Mouse (Mus musculus): ENCODE data around the gene Kif26b. TPM values are rescaled to one million over a fixed set of nuclear protein-coding genes. Genes with fewer than 3 reads are reported as not detected.
A peak's percentile ranks its signal among the peaks of the same experiment; 100 is the strongest.

Gene Kif26b
- polyA plus RNA-seq, 1 experiment from 2014 or later = 8.7 TPM

GRCm38 (mm10) chr1:178677630-178678221 lies 148.8 kb downstream of the Kif26b start:
- no peaks in the 10 kb centered on the region for H3K27me3 ChIP-seq (replicated peaks; ENCODE audit: control insufficient read depth, insufficient read depth, low read length)
- H3K9me3 ChIP-seq (ENCODE audit: control insufficient read depth, low read length) = no peaks in the 10 kb centered on the region
- no peak overlapping the region for H3K27ac ChIP-seq (ENCODE audit: low read depth, low read length)
- peaks cover 4% of the 10 kb centered on the region; the same call in 1 of the 2 replicates for H3K36me3 ChIP-seq (ENCODE audit: control insufficient read depth, insufficient read depth, low read length)
- 72% methylated on average over 4 of the region's 4 CpGs for WGBS
- H3K9ac ChIP-seq (ENCODE audit: low read depth, low read length) = no peak overlapping the region
- no peak overlapping the region for H3K4me2 ChIP-seq (ENCODE audit: low read length)
- no peak overlapping the region for H3K4me3 ChIP-seq (ENCODE audit: low read length)
- peaks cover 7% of the 10 kb centered on the region; the same call in 1 of the 2 replicates for H3K4me1 ChIP-seq (ENCODE audit: control insufficient read depth, insufficient read depth, low read depth, low read length)
- no peak for ATAC-seq

GRCm38 (mm10) chr1:178683631-178684030 lies 154.7 kb downstream of the Kif26b start:
- Histone ChIP-seq H3K4me2 (ENCODE audit: low read length) (no peak overlapping the region), H3K4me1 (ENCODE audit: control insufficient read depth, insufficient read depth, low read depth, low read length) (no peaks in the 10 kb centered on the region; the same call in 1 of the 2 replicates), H3K4me3 (ENCODE audit: low read length) (no peak overlapping the region), H3K9ac (ENCODE audit: low read depth, low read length) (no peak overlapping the region), H3K27ac (ENCODE audit: low read depth, low read length) (no peak overlapping the region; the same call in 1 of the 2 replicates), H3K36me3 (ENCODE audit: control insufficient read depth, insufficient read depth, low read length) (peaks cover 4% of the 10 kb centered on the region; the same call in 1 of the 2 replicates), H3K9me3 (ENCODE audit: control insufficient read depth, low read length) (no peaks in the 10 kb centered on the region), H3K27me3 (replicated peaks; ENCODE audit: control insufficient read depth, insufficient read depth, low read length) (no peaks in the 10 kb centered on the region)
- no peak for ATAC-seq
- 40% methylated on average over 10 of the region's 10 CpGs for WGBS

- no peaks in the 10 kb centered on the region; the same call in 1 of the 2 replicates for H3K4me1 ChIP-seq (ENCODE audit: control insufficient read depth, insufficient read depth, low read depth, low read length)
- no peaks in the 10 kb centered on the region for H3K27me3 ChIP-seq (replicated peaks; ENCODE audit: control insufficient read depth, insufficient read depth, low read length)
- no peak overlapping the region for H3K9ac ChIP-seq (ENCODE audit: low read depth, low read length)
- H3K9me3 ChIP-seq (ENCODE audit: control insufficient read depth, low read length) = no peaks in the 10 kb centered on the region
- ATAC-seq = no peak
- H3K4me2 ChIP-seq (ENCODE audit: low read length) = no peak overlapping the region
- 48% methylated on average over 8 of the region's 8 CpGs for WGBS
- H3K4me3 ChIP-seq (ENCODE audit: low read length) = no peak overlapping the region
- H3K27ac ChIP-seq (ENCODE audit: low read depth, low read length) = no peak overlapping the region
- H3K36me3 ChIP-seq (ENCODE audit: control insufficient read depth, insufficient read depth, low read length) = no peaks in the 10 kb centered on the region
Observed at GRCm38 (mm10) chr1:178684991-178685680, 156.2 kb downstream of the Kif26b start.

GRCm38 (mm10) chr1:178686881-178687280 lies 158.0 kb downstream of the Kif26b start:
- ATAC-seq = no peak
- Histone ChIP-seq H3K9ac (ENCODE audit: low read depth, low read length) (no peak overlapping the region), H3K4me1 (ENCODE audit: control insufficient read depth, insufficient read depth, low read depth, low read length) (no peaks in the 10 kb centered on the region; the same call in 1 of the 2 replicates), H3K4me2 (ENCODE audit: low read length) (no peak overlapping the region), H3K9me3 (ENCODE audit: control insufficient read depth, low read length) (no peaks in the 10 kb centered on the region), H3K4me3 (ENCODE audit: low read length) (no peak overlapping the region), H3K27me3 (replicated peaks; ENCODE audit: control insufficient read depth, insufficient read depth, low read length) (no peaks in the 10 kb centered on the region), H3K27ac (ENCODE audit: low read depth, low read length) (no peak overlapping the region), H3K36me3 (ENCODE audit: control insufficient read depth, insufficient read depth, low read length) (no peaks in the 10 kb centered on the region)

- ATAC-seq = no peak
- no peaks in the 10 kb centered on the region for H3K36me3 ChIP-seq (ENCODE audit: control insufficient read depth, insufficient read depth, low read length)
- H3K4me3 ChIP-seq (ENCODE audit: low read length) = no peak overlapping the region
- H3K9me3 ChIP-seq (ENCODE audit: control insufficient read depth, low read length) = no peaks in the 10 kb centered on the region
- no peaks in the 10 kb centered on the region for H3K4me1 ChIP-seq (ENCODE audit: control insufficient read depth, insufficient read depth, low read depth, low read length)
- no peak overlapping the region for H3K27ac ChIP-seq (ENCODE audit: low read depth, low read length)
- no peak overlapping the region for H3K9ac ChIP-seq (ENCODE audit: low read depth, low read length)
- no peak overlapping the region for H3K4me2 ChIP-seq (ENCODE audit: low read length)
- 51% methylated on average over 4 of the region's 4 CpGs for WGBS
- no peaks in the 10 kb centered on the region for H3K27me3 ChIP-seq (replicated peaks; ENCODE audit: control insufficient read depth, insufficient read depth, low read length)
Observed at GRCm38 (mm10) chr1:178689512-178689911, 160.6 kb downstream of the Kif26b start.

- no peak overlapping the region for H3K4me3 ChIP-seq (ENCODE audit: low read length)
Observed at GRCm38 (mm10) chr1:178691679-178692078, 162.8 kb downstream of the Kif26b start.

GRCm38 (mm10) chr1:178700102-178700501 lies 171.2 kb downstream of the Kif26b start:
- H3K9ac ChIP-seq (ENCODE audit: low read depth, low read length) = no peak overlapping the region
- no peaks in the 10 kb centered on the region for H3K36me3 ChIP-seq (ENCODE audit: control insufficient read depth, insufficient read depth, low read length)
- no peak overlapping the region for H3K4me2 ChIP-seq (ENCODE audit: low read length)
- no peak overlapping the region for H3K27ac ChIP-seq (ENCODE audit: low read depth, low read length)
- ATAC-seq = 0 out of 2 replicates have a peak, but pooled peaks have one; percentile 53
- no peaks in the 10 kb centered on the region for H3K27me3 ChIP-seq (replicated peaks; ENCODE audit: control insufficient read depth, insufficient read depth, low read length)
- no peaks in the 10 kb centered on the region for H3K4me1 ChIP-seq (ENCODE audit: control insufficient read depth, insufficient read depth, low read depth, low read length)
- H3K4me3 ChIP-seq (ENCODE audit: low read length) = no peak overlapping the region
- no peaks in the 10 kb centered on the region for H3K9me3 ChIP-seq (ENCODE audit: control insufficient read depth, low read length)
- WGBS = 55% methylated on average over 4 of the region's 4 CpGs

More at GRCm38 (mm10) chr1:178691679-178692078, 162.8 kb downstream of the Kif26b start:
- ATAC-seq = no peak
- no peak overlapping the region for H3K9ac ChIP-seq (ENCODE audit: low read depth, low read length)
- 89% methylated on average over 3 of the region's 3 CpGs for WGBS
- no peak overlapping the region for H3K27ac ChIP-seq (ENCODE audit: low read depth, low read length)
- no peaks in the 10 kb centered on the region for H3K27me3 ChIP-seq (replicated peaks; ENCODE audit: control insufficient read depth, insufficient read depth, low read length)
- no peak overlapping the region for H3K4me2 ChIP-seq (ENCODE audit: low read length)
- no peaks in the 10 kb centered on the region for H3K4me1 ChIP-seq (ENCODE audit: control insufficient read depth, insufficient read depth, low read depth, low read length)
- no peaks in the 10 kb centered on the region for H3K9me3 ChIP-seq (ENCODE audit: control insufficient read depth, low read length)
- H3K36me3 ChIP-seq (ENCODE audit: control insufficient read depth, insufficient read depth, low read length) = no peaks in the 10 kb centered on the region

GRCm38 (mm10) chr1:178703496-178703895 lies 174.6 kb downstream of the Kif26b start:
- 77% methylated on average over 8 of the region's 8 CpGs for WGBS
- ATAC-seq = no peak

GRCm38 (mm10) chr1:178707925-178708351 lies 179.0 kb downstream of the Kif26b start:
- no peak for ATAC-seq
- no peaks in the 10 kb centered on the region for H3K36me3 ChIP-seq (ENCODE audit: control insufficient read depth, insufficient read depth, low read length)
- no peaks in the 10 kb centered on the region for H3K27me3 ChIP-seq (replicated peaks; ENCODE audit: control insufficient read depth, insufficient read depth, low read length)
- no peak overlapping the region for H3K4me3 ChIP-seq (ENCODE audit: low read length)
- H3K4me2 ChIP-seq (ENCODE audit: low read length) = no peak overlapping the region
- 71% methylated on average over 7 of the region's 7 CpGs for WGBS
- H3K9me3 ChIP-seq (ENCODE audit: control insufficient read depth, low read length) = no peaks in the 10 kb centered on the region
- no peak overlapping the region for H3K27ac ChIP-seq (ENCODE audit: low read depth, low read length)
- no peaks in the 10 kb centered on the region for H3K4me1 ChIP-seq (ENCODE audit: control insufficient read depth, insufficient read depth, low read depth, low read length)
- no peak overlapping the region for H3K9ac ChIP-seq (ENCODE audit: low read depth, low read length)

More at GRCm38 (mm10) chr1:178703496-178703895, 174.6 kb downstream of the Kif26b start:
- Histone ChIP-seq H3K27ac (ENCODE audit: low read depth, low read length) (no peak overlapping the region), H3K9ac (ENCODE audit: low read depth, low read length) (no peak overlapping the region), H3K27me3 (replicated peaks; ENCODE audit: control insufficient read depth, insufficient read depth, low read length) (no peaks in the 10 kb centered on the region), H3K36me3 (ENCODE audit: control insufficient read depth, insufficient read depth, low read length) (no peaks in the 10 kb centered on the region), H3K4me1 (ENCODE audit: control insufficient read depth, insufficient read depth, low read depth, low read length) (no peaks in the 10 kb centered on the region), H3K4me2 (ENCODE audit: low read length) (no peak overlapping the region), H3K9me3 (ENCODE audit: control insufficient read depth, low read length) (no peaks in the 10 kb centered on the region), H3K4me3 (ENCODE audit: low read length) (no peak overlapping the region)

Measured in hindbrain, embryonic 16.5 days (tissue).